Mouse (Mus musculus) embryonic fibroblast, embryonic 13.5 days (primary cell): Measurements from ENCODE around the gene Ccm2l. TPM values are rescaled to one million over a fixed set of nuclear protein-coding genes. Genes with fewer than 3 reads are reported as not detected.

Experiments used
- H3K27ac ChIP-seq: 2 replicates; pipeline ENCODE4 v1.5.1; 2012; ENCODE audit warnings: low read length, control low read depth, inconsistent platforms; ENCODE audit not compliant: insufficient read depth
- H3K4me1 ChIP-seq: 2 replicates; pipeline ENCODE4 v1.6.1; 2011; ENCODE audit warnings: low read length; ENCODE audit not compliant: control insufficient read depth, insufficient read depth
- H3K4me3 ChIP-seq: 2 replicates; pipeline ENCODE4 v1.5.1; 2011; ENCODE audit warnings: mild to moderate bottlenecking, control low read depth, low read length; ENCODE audit not compliant: insufficient read depth
- CTCF ChIP-seq: IDR thresholded peaks from 2 replicates; pipeline ENCODE4 v1.5.1; 2011; ENCODE audit warnings: mild to moderate bottlenecking, control low read depth, low read length, moderate library complexity, borderline replicate concordance; ENCODE audit not compliant: insufficient read depth
- POLR2A ChIP-seq: IDR thresholded peaks from 2 replicates; pipeline ENCODE4 v1.6.1; 2011; ENCODE audit warnings: low read depth, mild to moderate bottlenecking, control low read depth, low read length, moderate library complexity
- polyA plus RNA-seq: library from polyadenylated mRNA; stranded (reverse); fragments of >200 nt; gene quantifications from 2 replicates; pipeline ENCODE4 v1.2.4, GENCODE M21; 2011; ENCODE audit warnings: low read depth; ENCODE audit not compliant: missing spikeins, insufficient read length

Ccm2l gene
- polyA plus RNA-seq, 1 experiment: not detected

DNA sequence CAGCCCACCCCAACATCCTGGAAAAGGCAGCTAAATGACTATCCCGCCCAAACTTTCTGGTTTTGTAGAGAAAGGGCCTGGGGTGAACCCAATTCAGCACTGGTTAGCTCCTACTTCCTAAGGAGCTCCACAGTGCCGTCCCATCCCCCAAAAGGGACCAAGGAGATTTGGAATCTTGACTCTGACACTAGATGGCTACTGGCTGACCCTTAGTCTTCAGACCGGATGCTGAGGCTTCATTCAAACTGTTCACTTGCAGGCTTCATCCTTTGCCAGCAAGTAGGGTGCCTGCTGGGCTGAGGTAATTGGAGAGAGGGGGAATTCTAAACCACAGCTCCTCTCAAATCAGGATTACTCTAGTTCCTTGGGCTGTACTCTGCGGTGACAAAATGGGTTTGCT lies 32.8 kb upstream of the Ccm2l start:
- H3K4me3 ChIP-seq: no peak overlapping the region
- no peak overlapping the region for H3K27ac ChIP-seq
- no peak for TF ChIP-seq POLR2A
- TF ChIP-seq CTCF: no peak
- H3K4me1 ChIP-seq: no peaks in the 10 kb centered on the region

DNA sequence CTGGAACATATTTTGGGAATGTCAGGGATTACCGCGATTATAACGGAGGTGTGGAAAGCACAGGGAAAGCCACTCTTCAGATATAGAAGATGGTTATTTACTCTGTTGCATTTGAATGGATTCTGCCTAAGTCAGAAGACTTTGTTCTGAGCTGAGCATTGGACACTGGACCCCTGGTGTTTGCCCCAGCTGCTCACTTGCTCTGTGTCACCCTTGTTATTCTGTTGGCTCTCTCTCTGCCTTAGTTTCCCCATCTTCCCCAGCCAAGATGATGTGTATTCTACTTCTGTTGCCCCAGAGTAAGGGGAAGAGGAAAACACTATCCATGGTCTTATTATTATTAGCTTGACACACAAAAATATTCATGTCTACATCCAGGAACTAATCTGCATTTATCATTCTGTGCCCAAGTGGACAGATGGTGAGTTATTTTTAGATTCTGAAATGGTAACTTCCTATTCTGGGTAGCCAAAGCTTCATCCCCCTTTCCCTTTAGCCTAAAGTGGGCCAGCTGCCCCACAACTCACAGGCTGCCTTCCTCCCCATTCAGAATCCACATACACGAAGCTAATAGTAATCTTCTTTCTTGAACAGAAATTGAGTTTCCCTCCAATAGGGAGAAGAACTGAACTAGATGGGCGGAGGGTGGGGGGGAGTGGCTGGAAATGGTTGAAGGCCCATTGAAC lies 32.1 kb upstream of the Ccm2l start:
- no peaks in the 10 kb centered on the region for H3K4me1 ChIP-seq
- H3K4me3 ChIP-seq: no peak overlapping the region
- H3K27ac ChIP-seq: no peak overlapping the region
- TF ChIP-seq CTCF (no peak), POLR2A (no peak)

DNA sequence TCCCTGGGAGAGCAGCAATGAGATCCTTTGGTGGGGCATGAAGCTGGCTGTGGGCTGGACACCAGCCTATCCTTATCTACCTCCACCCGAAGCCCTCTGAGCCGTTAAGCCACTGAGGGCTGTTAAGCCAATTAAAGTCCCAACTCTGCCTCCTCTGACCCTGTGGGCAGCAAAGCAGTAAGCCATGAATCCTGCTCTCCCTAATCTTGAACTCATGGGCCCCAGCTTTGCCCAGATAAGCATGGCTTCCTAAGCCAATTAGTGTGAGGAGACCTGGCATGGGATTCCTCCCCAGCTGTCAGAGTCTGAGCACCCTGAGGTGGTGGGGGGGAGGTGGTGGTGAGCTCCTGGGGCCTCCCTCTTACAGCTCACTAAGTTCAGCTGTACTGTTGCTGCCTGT lies 29.1 kb upstream of the Ccm2l start:
- Histone ChIP-seq H3K4me3 (no peak overlapping the region), H3K4me1 (no peaks in the 10 kb centered on the region), H3K27ac (no peak overlapping the region)
- no peak for TF ChIP-seq POLR2A
- TF ChIP-seq CTCF: no peak

DNA sequence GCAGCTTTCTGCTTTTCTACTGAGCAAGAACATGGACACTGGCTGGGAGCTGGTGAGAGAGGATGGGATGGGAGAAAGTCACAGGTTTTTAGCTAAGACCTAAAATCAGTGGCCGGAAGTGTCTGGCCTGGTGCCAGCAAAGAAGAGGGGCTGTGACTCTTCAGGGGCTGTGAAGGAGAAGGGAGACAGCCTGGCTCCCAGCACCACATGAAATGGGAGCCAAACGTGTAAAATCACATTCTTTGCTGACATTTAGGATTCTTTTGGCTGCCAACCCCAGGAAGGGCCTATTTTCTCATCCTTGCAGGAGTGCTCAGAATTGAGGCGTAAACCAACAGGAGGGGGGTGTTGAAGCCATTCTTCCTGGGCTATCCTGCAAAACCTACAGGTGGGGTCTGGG lies 21.9 kb upstream of the Ccm2l start:
- Histone ChIP-seq H3K27ac (no peak overlapping the region), H3K4me1 (no peaks in the 10 kb centered on the region), H3K4me3 (no peak overlapping the region)
- TF ChIP-seq CTCF: no peak
- TF ChIP-seq POLR2A: no peak

DNA sequence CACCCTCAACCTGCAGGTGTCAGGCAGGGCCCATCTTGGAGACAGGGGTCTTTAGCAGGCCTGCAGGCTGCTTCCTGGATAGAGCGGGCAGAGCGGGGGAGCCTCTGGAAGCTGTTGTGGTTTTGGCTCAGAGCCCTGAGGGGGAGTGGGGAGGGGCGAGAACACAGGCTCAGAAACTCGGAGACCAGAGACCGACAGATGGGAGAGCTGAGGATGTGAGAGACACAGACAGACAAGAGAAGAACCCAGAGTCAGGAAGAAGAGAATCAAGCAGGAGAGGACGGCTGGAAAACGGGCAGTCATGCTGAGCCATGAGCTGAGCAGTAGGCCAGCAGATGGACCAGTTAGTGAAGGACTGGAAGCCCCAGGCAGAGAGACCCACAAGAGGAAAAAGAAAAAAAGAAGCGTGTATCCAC lies 19.9 kb upstream of the Ccm2l start:
- Histone ChIP-seq H3K4me3 (no peak overlapping the region), H3K27ac (no peak overlapping the region), H3K4me1 (no peaks in the 10 kb centered on the region)
- no peak for TF ChIP-seq POLR2A
- no peak for TF ChIP-seq CTCF

DNA sequence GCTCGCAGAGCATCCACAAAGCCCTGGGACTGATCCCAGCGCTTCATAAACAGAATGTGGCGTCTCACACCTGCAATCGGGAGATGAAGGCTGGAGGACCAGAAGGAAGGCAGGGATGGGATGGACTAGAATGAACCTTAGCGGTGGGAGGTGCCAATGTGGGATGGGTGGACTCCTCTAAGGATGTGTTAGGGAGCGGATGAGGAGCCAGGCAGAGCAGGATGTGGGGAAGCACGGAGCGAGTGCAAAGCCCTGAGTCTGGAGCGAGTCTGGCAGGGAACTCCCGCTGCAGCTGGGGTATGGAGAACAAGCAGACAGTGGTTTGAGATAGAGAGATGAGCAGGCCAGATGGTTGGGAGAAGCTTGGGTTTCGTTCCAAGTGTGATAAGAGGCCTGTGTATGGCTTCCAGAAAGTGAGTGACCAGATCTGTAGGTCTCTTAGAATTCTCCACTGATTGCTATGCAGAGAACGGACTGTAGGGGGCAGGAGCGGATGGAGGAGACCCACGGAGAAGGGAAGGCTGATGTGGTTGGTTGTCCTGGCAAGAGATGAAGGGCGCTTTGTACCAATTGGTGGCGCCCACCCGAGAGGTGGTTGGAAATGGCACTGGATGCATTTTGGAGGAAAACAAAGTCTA lies 17.8 kb upstream of the Ccm2l start:
- TF ChIP-seq POLR2A: no peak
- TF ChIP-seq CTCF: peak; percentile 49; the same call in 1 of the 2 replicates
- Histone ChIP-seq H3K27ac (no peak overlapping the region), H3K4me3 (no peak overlapping the region), H3K4me1 (no peaks in the 10 kb centered on the region)

DNA sequence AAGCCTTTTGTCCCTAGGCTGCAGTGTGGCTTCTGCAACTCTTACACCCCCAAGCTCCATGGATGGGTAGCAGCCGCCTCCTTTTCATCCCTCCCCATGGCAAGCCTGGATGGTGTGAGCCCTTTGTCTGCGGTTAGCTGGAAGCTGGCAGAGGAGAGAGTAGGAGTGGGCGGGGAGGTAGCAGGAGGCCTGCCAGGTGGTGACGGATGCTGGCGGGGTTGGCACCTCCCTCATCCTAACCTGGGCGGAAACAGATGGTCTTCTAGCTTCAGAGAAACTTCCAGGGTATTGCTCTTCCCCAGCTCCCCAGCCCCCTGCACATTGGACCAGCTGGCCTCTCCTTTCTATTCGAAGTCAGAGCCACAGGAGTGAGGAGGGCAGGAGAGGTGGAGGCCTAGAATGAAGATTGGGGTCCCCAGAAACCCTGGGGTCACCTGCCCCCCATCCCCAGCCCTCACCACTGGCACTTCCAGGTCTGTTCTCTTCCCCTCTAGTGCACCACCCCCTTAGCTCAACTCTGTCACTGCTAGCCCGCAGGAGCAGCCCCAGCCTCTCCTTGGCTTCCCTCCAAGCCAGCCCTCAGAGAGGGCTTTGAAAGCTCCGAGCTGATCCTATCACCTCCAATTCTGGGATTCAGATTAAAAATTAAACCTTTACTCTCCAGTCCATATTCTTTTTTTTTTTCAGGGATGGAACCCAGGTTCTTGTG lies 16.3 kb upstream of the Ccm2l start:
- Histone ChIP-seq H3K4me1 (no peaks in the 10 kb centered on the region), H3K27ac (no peak overlapping the region), H3K4me3 (no peak overlapping the region)
- TF ChIP-seq POLR2A (no peak), CTCF (no peak)

DNA sequence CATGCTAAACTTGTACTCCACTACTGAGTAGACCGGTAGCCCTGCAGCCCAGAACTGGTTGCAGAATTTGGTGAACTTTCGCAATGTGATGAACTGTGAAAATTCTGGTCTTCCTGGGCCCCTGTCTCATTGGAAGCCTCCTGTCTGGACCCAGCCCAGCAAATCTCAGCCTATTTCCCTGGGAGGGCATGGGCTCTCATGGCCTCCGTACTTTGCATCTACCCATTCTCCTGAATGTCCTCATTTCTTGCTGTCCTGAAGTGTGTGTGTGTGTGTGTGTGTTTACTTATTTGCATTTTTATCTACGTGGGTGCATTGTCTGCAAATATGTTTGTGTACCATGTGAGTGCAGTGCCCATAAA lies 15.8 kb upstream of the Ccm2l start:
- Histone ChIP-seq H3K4me1 (no peaks in the 10 kb centered on the region), H3K4me3 (no peak overlapping the region)
- TF ChIP-seq CTCF (no peak), POLR2A (no peak)

DNA sequence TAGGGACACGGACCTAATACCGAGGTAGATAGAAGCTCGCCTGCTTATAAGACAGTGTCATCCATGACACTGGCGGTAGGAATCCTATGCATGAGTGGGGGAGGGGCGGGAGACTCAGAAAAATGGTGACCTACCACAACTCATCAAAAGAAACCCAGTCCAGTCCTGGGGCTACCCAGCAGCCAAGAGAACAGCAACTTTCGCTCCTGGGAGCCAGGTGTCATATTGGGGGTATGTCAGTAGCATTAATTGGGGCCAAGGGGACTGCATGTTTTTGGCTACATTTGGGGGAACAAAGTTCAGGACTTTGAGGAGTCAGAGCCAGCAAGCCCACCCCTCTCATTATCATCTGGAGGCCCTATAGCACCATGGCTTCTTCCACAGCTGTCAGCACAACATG lies 14.7 kb upstream of the Ccm2l start:
- no peaks in the 10 kb centered on the region for H3K4me1 ChIP-seq
- no peak for TF ChIP-seq CTCF
- no peak for TF ChIP-seq POLR2A

More for the DNA sequence above, 15.8 kb upstream of the Ccm2l start:
- H3K27ac ChIP-seq: no peak overlapping the region

DNA sequence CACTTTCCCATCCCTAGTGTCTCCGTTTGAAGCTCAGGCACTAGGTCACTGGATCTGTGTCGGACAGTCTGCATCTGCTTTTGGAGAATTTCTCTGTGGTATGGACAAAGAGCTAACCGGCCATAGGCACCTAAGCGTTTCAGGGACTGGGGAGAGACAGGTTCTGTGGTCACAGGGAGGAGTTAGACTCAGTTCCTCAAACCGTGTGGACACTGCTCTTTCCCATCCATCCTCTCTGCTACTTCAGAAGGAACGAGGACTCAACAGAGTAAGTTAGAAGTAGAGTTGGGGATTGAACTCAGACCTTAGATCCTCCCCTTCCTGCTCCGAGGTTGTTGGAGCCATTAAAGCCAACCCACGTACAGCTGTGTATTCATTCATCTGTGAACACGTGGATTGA lies 14.2 kb upstream of the Ccm2l start:
- Histone ChIP-seq H3K27ac (no peak overlapping the region), H3K4me1 (no peaks in the 10 kb centered on the region), H3K4me3 (no peak overlapping the region)
- TF ChIP-seq CTCF: no peak
- no peak for TF ChIP-seq POLR2A

More for the DNA sequence above, 14.7 kb upstream of the Ccm2l start:
- Histone ChIP-seq H3K4me3 (no peak overlapping the region), H3K27ac (no peak overlapping the region)
